Mouse (Mus musculus) adrenal gland, adult 8-10 months (tissue): Measurements from ENCODE around the gene Cd59a. TPM values are rescaled to one million over a fixed set of nuclear protein-coding genes. Genes with fewer than 3 reads are reported as not detected.

Experiments
- DNase-seq: peaks from one replicate; pipeline ENCODE4 v3.0.0; 2022
- total RNA-seq, 4 experiments: library from RNA; stranded (reverse); gene quantifications; 2 replicates each; pipeline ENCODE4 v1.2.4; 2022

The Cd59a gene
- total RNA-seq, 4 experiments from 2014 or later: 91.8 to 151 (median 104) TPM

DNA sequence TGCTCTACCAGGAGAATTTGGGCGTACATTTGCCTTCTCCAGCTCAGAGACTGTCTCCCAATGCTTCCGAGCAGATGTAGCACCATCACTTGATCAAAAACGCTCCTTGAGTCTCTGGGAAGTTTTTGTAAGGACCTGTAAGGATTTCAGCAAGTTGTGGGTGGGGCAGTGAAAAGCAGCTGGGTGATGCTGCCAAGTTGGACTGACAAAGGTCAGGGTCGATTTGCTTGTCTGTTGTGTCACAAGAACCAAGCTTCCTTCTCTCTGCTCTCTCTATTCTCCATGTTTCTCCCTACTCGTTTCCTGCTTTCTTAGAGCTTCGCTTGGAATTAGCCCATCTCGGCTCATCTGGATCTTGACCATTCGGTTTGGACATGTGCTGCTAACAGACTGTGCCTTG is 46.5 kb downstream of the Cd59a start:
- DNase-seq: no peak

DNA sequence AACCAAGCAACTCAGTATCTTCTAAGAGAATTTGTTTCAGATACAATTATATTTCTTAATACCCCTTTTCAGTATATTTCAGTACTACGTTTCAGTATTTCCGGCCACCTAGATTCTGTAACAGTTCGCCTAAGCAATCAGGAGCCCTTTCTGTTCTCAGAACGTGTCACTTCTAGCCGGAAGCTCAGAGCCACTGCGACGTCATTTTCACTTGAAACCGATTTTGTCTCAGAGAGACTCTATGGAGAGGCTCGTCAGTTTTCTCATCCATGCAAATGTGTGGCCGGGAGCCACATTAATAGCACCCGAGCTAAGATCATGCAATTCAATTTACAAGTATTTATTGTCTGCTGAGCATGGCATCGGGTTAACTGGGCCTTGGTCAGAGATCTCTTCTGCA is 48.4 kb downstream of the Cd59a start:
- no peak for DNase-seq

DNA sequence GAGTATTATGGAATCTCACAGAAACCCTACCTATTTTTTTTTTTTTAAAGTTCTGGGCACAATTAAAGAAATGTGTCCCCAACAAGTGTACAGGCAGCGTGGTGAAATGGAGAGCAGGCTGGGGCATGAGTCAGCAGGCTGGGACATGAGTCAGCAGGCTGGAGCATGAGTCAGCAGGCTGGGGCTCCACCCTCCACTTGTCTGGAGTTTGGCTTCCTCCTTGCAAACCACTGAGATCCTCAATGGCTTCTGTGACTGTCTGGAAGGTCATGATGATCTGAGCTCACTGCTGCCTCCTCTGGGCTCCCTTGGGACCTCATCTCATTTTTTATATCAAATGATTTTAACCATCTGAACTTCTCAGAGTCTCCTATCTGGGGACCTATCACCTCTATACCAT is 50.4 kb downstream of the Cd59a start:
- peak; percentile 76 for DNase-seq

DNA sequence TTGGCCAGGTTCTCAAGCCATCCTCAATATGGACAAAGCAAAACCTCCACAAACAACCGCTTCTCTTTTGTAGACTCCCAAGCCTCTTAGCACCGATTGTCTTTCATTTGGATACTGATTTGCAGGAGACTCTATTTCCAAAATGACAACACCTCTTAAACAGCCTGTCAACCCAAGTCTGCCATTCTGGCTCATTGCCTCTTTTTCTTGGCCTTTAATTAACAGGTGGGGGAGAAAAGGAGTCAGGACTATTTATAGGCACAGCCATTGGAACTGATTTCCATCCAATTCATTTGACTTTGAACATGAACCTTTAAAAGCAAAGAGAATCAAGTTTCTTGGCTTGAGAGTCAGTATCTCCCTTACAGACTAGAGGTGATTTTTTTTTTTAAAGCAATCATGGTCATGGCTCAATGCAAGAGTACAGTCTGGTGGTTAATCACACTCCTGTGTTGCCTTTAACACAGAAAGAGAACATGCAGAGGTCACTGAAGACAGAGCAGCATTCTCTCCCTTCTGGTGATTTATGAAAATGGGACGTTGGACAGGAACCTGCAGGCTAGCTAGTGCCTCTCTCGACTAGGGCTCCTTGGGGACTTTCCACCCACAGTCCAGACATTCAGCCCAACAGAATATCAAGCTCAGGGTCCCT is 52.4 kb downstream of the Cd59a start:
- no peak for DNase-seq

DNA sequence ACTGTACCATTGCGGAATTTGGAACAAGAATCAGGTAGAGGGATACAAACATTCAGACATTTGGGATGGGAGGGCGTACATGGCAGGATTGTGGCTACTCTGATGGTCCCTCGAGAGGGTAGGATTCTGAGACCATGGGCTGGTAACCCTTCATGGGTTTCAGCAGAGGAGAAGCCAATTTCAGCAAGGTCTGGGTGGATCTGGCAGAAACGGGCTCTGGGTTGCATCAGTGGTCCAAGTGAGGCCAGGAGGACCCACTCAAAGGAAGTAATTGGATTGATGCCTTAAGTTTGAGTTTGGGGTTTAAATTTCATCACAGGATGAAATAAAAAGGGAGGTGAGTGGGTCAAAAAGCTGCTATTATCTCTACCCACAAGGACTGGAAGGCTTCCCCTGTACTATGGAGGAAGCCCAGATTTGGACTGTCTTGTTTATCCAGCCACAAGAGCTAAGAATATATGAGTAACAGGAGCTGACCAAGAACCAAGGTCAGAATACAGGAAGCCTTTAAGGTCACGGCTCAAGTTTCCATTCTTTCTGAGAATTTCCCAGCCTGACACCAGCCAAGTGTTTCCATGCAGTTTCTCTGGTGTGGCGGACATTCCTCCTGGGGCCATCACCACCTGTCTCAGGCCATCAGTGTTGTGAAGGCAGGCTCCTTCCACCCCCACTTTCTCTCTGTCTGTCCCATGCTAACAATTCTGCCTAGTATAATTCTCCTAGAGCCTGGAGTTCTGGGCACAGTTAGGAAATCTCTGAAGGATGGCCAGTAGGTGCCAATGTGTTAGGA is 55.2 kb downstream of the Cd59a start:
- DNase-seq: peak; percentile 39

DNA sequence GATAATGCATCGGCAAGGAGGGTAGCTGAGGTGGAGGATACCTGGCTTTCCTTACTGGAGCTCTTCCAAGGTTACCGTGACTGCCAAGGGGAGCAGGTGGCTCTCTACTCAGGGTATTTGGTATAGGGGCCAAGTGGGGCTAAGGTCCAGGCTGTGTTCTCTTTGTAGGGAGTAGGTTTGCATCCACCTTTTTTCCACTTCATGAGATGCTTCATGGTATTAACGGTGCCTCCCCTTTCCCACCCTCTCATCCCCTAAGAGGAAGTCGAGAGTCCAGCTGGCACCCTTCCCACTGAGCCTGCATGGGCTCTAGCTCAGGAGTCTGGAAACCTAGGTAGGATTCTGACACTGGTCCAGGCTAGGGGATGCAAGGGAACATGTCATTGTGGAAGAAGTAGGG is 57.7 kb downstream of the Cd59a start:
- no peak for DNase-seq

DNA sequence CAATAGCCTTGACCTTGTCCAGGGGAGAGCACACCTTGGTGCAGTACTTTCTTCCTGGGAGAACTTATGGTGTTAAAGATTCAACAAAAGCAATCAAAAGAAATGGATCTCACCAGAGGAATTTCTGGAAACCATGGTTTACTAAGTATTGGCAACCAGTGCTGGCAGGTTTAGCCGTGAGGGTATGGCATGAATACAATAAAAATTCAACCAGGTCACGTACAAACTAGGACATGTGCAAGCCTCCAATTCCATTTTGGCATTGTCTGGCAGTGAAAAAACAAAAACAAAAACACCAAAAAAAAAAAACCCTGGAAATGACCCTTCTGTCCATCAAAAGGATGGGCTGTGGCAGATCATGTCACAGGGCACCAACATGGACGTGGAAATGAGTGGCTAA is 58.3 kb downstream of the Cd59a start:
- no peak for DNase-seq

DNA sequence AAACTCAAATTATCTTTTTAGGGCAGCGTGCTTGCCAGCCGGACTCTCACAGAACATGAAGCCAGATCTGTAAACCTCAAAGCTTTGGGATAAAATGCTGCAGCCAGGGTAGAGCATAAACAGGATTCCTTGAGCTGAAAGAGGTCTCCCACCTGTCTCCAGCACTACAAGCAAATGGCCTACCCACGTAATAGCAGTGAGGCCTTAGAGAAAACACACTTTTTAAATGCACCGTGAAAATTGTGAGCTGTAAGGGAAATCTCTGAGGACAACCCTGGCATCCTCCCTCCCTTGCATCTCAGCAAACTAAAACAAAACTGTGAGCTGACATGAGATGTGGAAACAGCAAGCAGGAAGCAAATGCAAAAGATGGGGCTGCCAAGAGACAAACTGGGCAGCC is 62.2 kb downstream of the Cd59a start:
- DNase-seq: no peak

DNA sequence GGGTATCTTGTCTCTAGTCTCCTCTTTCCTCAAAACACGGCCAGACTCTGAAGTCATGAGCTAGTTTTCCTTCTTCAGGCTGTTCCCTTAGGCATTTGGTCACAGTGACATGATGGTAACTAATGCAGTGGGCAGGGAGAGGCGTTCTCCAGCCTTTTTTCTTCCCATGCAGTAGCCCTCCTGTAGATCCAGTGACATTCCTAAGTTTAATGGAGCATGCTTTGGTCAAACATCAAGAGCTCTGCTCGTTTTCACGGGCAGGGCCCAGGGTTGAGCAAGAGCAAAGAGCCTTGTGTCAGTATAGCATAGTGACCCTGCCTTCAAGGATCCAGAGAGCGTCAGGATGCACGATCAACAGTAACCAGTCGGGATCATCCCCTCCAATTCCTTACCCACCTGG is 67.8 kb downstream of the Cd59a start:
- DNase-seq: no peak

DNA sequence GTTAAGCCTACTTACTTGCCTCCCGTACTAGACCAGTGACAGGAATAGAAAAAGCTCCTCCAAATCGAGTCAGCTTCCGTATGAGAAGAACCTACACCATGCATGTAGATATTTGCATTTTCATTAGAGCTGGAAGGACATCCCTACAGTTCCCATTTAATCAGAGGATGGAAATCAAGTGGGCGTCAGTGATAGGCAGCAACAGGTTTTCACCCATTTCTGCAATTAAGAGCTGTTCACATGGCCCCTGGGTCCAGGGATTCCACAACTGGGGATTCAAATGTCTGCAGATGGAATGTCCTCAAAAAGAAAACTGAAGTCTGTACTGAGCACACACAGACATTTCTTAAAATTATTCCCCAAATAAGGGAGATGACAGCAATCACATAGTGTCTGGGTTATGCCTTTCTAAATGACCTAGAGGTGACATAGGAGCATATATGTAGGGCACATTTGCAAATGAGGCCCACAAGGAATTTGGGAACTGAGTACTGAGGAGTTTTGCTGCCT is 68.4 kb downstream of the Cd59a start:
- no peak for DNase-seq

Other genes with a start within 250 kb of the Cd59a start
- gene Lmo2, start 137.8 kb upstream of the Cd59a start, total RNA-seq: 10 to 100 TPM; 21.2 to 41.8 (median 31.3) TPM
- 10 to 100 TPM; 88.1 to 93.9 (median 93.1) TPM for gene Fbxo3, start 68.1 kb upstream of the Cd59a start, total RNA-seq
- not detected for gene 4931422A03Rik, start 67.4 kb upstream of the Cd59a start, total RNA-seq
- gene Gm10912, start 30.0 kb upstream of the Cd59a start, total RNA-seq: under 1 TPM; 0.30 to 0.68 (median 0.64) TPM
- not detected for gene Gm10799, start 27.3 kb upstream of the Cd59a start, total RNA-seq
- gene Cd59b, start 26.0 kb upstream of the Cd59a start, total RNA-seq: 10 to 100 TPM; 10.7 to 13.2 (median 11.5) TPM
- 1 to 10 TPM in 1 of 4 experiments, under 1 TPM in 3; 0.48 to 1.9 (median 0.78) TPM for gene A930018P22Rik, start 27.0 kb downstream of the Cd59a start, total RNA-seq